Mouse (Mus musculus): ENCODE data around the gene Cops7b.

Cops7b gene

DNA sequence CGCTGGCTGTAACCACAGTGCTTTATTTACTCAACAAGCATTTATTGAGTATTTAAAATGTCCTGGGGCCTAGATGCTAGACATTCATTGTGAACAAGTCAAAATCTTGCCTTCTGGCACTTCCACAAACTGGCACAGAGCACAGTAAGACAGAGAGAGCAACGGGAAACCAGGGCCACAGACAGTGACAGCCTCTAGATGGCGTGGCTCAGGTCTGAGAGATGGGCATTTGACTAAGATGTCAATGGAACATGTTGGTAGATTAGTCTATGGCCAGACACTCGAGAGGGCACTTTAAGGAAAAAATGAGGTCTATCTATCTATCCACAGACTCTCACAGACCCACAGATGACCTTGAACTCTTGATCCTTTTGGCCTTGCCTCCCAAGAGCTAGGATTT, 70.0 kb downstream of the Cops7b start:
- Histone ChIP-seq H3K27me3 (ENCODE audit: insufficient read depth, low read length) (0 out of 2 replicates have a peak, but pooled peaks cover 3% of the 10 kb centered on the region), H3K4me1 (replicated peaks; ENCODE audit: low read depth, low read length) (peaks cover 45% of the 10 kb centered on the region), H3K9me3 (ENCODE audit: low read length) (no peaks in the 10 kb centered on the region), H3K36me3 (ENCODE audit: insufficient read depth, low read length) (no peaks in the 10 kb centered on the region), H3K4me3 (replicated peaks; ENCODE audit: low read length) (no peak overlapping the region)
- TF ChIP-seq CTCF (conservative IDR thresholded peaks at IDR 0.05; ENCODE audit: low read length) (no peak; the same call in 1 of the 2 replicates), POU5F1 (IDR thresholded peaks at IDR 0.05; ENCODE audit: borderline replicate concordance, low read length) (no peak), NANOG (IDR thresholded peaks at IDR 0.05; ENCODE audit: borderline replicate concordance, low read length) (no peak)

DNA sequence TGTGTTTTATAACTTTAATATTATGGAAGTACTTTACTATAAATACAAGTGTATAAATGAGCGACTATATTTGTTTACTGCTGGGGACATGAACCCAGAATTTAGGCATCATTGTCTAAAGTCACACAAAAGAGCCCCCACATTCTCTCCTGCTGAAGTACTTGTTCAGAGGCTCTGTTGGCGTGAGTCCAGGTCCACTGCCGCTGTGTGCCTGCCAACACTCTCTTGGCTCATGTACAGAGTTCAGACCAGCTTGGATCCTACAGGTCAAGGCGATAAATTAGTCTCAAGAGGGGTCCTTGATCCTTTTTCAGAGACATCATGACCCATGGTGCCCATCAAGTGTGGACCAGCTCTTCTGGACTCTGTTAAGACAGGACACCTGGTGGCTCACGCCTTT, 74.4 kb downstream of the Cops7b start:
- H3K9me3 ChIP-seq (ENCODE audit: low read length) = no peaks in the 10 kb centered on the region
- peaks cover 14% of the 10 kb centered on the region; the same call in 1 of the 2 replicates for H3K27me3 ChIP-seq (ENCODE audit: insufficient read depth, low read length)
- TF ChIP-seq CTCF (conservative IDR thresholded peaks at IDR 0.05; ENCODE audit: low read length) (no peak), NANOG (IDR thresholded peaks at IDR 0.05; ENCODE audit: borderline replicate concordance, low read length) (no peak), POU5F1 (IDR thresholded peaks at IDR 0.05; ENCODE audit: borderline replicate concordance, low read length) (no peak)
- no peak overlapping the region for H3K4me3 ChIP-seq (replicated peaks; ENCODE audit: low read length)
- H3K4me1 ChIP-seq (replicated peaks; ENCODE audit: low read depth, low read length) = peaks cover 20% of the 10 kb centered on the region
- H3K36me3 ChIP-seq (ENCODE audit: insufficient read depth, low read length) = no peaks in the 10 kb centered on the region
